Mouse (Mus musculus): ENCODE results near the gene Pacrg.

Pacrg gene

DNA sequence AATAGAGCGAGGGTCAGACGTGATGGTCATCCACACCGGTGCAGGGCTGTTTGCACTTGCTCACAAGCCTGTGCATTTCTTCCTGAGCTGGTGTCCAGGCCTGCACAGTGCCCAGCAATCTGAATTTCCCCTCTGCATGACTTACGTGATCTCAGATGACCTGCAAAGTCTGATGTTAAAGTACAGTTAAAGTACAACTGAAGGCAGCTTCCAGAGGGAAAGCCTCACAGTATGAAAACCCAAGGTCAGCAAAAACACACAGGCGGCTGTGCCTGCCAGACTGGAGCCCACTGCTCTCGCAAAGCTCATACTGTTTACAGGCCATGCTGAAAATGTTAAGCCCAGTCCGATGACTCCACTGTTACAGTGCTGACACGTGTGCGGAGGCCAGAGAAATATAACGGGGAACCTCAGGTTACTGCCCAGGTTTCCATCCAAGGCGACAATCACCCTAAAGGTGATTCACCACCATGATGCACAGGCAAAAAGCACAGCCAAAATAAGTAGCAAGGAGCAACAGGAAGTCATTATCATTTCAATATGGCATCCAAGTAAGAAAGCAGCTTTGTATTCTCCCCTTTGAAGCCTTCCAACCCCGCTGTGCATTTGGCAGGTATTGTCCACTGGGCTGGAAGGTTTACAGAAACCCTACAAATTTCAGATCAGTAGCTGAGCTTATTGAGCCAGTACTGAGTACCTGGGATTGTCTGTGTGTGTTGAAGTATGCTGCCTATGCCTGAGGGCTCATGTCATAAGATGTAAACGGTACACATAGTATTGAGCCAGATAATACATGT, 213.6 kb downstream of the Pacrg start:
- in situ Hi-C loops (cut with MboI, MseI) = loop anchor here (10.0 kb wide), 1 partner anchor 58 kb away; no protein-coding TSS in a partner anchor

DNA sequence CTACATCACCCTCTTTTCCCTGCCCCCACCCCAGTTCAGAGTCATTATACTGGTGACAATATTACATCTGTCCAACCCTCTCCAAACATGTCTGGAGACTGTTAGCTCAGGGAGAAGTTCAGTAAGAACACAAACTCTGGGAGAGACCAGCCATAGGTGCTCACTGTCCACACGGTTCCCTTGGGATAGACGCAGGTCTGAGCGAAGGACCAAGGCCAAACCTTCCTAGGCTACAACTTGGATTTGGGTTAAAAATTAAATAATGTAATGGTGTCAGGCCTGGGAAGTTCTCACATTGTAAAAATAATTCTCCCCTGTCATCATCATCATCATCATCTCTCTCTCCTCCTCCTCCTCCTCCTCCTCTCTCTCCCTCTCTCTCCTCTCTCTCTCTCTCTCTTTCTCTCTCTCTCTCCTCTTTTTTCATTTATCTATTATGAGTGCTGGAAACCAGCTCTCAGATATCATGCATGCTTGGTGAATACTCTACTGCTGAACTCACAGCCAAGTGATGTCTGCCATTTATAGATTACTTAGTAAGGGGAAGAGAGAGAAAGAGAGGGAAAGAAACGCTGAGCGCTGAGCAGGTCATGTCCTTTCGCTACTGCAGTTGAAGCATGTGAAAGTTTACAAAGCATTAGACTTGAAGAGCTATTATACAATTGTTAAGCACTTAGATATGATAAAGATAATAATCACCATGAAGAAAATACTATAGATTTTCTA, 215.2 kb downstream of the Pacrg start:
- in situ Hi-C loops (cut with MboI, MseI) = loop anchor here (10.0 kb wide), 1 partner anchor 60 kb away; no protein-coding TSS in a partner anchor

DNA sequence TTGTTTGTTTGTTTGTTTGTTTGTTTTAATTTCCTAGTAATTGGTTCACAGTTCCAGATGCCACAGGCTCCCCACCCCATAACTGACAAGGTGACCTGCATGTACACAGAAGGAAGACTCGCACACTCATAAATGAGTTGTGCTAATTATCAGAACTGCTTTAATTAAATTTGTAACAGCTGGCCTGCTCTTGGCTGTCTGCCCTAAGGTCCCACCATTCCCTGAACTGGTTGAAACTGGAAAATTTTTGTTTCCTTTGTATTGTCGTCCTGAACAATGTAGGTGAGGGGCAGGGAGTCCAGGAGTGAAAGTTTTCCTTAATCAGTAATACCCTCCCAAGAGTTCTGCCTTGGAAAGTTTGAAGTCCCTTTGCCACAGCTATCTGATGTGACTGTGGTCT, 219.5 kb downstream of the Pacrg start:
- in situ Hi-C loops (cut with MboI, MseI) = loop anchor here (10.0 kb wide), 1 partner anchor 64 kb away; no protein-coding TSS in a partner anchor

GRCm38 (mm10) chr17:10619881-10620280, 220.2 kb downstream of the Pacrg start:
- in situ Hi-C loops (cut with MboI, MseI) = loop anchor here (10.0 kb wide), 1 partner anchor 65 kb away; no protein-coding TSS in a partner anchor

- in situ Hi-C loops (cut with MboI, MseI) = no loop called here
Measured at GRCm38 (mm10) chr17:10617656-10618055, 222.5 kb downstream of the Pacrg start.

GRCm38 (mm10) chr17:10615611-10616010, 224.5 kb downstream of the Pacrg start:
- in situ Hi-C loops (cut with MboI, MseI) = no loop called here

DNA sequence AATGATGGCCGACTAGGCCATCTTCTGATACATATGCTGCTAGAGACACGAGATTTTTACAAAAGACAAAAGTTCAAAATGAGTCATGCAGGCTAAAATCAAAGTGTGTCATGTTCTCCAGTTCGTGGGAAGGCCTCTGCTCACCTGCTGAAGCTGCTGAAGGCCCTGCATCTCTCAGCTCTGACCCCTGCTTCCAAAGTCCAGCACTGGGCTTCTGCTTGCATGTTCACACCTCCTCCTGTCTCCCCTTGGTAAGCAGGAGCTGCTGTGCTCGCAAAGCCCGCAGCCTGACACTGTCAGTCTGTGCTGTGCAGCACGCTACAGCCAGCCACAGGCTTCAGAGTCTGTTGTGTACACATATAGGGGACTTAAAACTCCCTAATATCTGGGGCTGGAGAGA, 225.4 kb downstream of the Pacrg start:
- in situ Hi-C loops (cut with MboI, MseI) = no loop called here

- in situ Hi-C loops (cut with MboI, MseI) = no loop called here
Measured at GRCm38 (mm10) chr17:10611626-10612025, 228.5 kb downstream of the Pacrg start.

DNA sequence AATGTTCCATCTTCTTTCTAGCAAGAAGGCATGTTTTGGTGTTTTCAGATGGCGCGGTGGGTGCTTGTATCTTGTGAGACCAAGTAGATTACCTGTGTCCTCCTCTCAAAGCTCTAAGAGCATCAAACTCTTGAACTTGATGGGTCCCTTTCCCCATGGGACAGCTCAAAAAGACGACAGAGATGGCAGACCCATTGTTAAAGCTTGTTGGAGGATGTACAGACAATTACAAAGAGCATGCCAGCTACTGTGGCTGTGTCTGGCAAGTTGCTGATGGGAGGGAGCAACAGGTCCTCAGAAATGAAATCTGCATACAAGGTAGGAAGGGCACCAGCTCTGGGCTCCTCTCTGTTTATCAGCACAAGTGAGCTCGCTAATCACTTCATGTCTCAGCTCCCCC, 232.0 kb downstream of the Pacrg start:
- in situ Hi-C loops (cut with MboI, MseI) = no loop called here

DNA sequence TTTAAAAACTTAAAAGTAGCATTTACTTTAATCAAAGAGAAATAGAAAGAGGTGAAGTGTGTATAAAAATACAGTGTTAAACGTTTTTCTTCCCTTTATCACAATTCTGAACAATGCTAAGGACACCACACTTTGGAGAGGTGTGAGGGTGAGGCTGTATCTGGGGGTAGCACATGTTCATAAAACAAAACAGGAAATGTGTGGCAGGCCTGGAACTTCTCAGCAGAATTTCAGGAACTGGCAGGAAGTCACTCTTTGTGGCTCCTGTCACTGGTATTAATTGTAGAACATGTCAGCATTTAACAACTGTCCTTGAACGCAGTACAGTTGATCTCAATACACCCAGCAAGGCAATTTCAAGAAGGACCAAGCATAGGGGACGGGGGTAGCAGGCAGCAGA, 234.0 kb downstream of the Pacrg start:
- in situ Hi-C loops (cut with MboI, MseI) = no loop called here

GRCm38 (mm10) chr17:10597741-10598140, 242.4 kb downstream of the Pacrg start:
- in situ Hi-C loops (cut with MboI, MseI) = no loop called here

GRCm38 (mm10) chr17:10589604-10590003, 250.5 kb downstream of the Pacrg start:
- in situ Hi-C loops (cut with MboI, MseI) = no loop called here

DNA sequence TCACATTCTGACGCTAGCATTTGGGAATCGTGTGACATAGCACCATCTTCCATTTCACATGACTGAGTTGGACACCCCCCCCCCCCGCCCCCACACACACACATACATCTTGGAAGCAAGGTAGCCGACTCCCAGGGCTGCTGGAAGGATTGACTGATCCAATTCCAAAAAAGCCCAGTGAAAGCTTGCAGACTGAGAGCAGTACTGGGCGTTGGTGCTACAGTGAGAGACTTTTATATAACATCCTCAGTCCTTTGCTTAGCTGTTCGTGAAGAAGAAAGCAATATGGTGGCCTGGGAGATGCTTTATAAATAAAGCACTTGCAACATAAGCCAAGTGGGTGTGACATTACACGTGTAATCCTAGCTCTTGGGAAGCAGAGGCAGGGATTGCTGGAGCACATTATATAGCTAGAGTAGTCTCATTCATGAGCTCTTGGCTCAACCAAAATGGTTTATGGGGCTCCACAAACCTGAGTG, 251.2 kb downstream of the Pacrg start:
- in situ Hi-C loops (cut with MboI, MseI) = no loop called here

DNA sequence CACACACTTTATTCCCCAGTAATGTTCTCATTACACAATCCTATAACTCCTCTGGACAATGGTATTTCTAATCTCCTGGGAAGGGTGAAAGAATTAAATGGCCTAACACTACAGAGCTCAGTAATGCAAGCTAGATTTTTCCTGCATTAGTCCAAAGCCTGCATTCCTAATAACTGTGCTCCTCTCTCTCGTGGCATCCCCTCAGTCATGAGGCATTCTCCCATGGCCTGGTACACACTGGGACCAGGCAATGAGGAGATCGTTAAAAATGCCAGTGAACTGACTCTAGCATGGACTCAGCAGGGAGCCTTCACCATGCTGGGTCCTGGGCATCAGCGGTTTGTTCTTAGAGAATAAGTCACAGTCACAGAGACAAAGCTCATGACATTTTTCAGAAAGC, 256.8 kb downstream of the Pacrg start:
- in situ Hi-C loops (cut with MboI, MseI) = no loop called here

DNA sequence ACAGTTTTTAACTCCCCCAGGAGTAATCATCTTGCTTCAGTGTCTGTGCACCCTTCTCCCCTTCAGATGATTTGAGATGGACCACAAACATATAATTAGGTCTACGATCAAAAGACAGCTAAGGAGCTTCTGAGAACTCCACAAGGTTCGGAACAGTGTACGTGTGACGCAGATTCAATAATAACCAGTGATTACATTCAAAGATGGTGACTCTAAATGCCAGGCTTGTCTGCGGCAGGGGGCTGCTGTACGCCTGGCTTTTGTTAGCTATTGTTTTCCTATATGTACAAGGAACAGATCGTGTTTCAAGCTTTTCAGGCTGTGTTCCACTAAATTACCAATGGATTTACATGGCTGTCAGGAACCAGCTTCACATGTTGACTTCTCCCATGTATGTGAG, 264.8 kb downstream of the Pacrg start:
- in situ Hi-C loops (cut with MboI, MseI) = no loop called here

- in situ Hi-C loops (cut with MboI, MseI) = no loop called here
Measured at GRCm38 (mm10) chr17:10572436-10572835, 267.7 kb downstream of the Pacrg start.

DNA sequence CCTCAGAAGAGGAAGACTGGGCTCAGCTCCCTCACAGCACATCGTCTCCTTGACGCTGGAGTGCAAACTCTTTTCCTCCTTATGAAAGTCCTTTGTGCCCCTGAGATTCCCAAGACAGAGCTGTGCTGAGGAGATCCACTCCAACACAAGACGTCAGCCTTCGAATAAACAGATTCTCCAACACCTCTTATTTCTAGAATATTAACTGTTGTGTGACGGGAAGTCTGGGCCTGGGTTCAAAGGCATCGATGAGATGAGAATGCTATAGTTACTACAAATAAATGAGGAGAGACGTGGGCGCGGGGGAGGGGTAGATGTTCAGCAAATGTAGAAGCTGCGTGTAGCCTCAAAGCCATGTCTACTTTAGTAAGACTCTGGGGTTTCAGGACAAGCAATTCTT, 270.8 kb downstream of the Pacrg start:
- in situ Hi-C loops (cut with MboI, MseI) = no loop called here

DNA sequence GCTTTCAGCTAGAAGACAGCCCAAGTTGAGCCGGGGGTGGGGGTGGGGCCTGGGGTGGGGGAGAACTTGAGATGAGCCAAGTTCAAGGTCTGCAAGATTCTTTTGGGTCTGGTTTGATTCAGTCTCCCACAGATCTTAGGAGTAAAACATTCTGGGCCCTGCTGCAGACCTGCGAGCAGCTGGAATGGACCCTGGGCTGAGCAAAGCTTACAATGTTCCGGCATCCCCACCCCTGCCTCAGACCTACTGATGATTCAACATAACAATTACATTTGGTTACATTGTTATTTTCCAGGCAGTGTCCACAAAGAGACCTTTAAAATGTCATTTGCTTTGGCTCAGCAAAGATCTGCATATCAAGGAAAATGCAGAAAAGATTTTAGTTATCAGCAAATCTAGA, 272.7 kb downstream of the Pacrg start:
- in situ Hi-C loops (cut with MboI, MseI) = no loop called here

DNA sequence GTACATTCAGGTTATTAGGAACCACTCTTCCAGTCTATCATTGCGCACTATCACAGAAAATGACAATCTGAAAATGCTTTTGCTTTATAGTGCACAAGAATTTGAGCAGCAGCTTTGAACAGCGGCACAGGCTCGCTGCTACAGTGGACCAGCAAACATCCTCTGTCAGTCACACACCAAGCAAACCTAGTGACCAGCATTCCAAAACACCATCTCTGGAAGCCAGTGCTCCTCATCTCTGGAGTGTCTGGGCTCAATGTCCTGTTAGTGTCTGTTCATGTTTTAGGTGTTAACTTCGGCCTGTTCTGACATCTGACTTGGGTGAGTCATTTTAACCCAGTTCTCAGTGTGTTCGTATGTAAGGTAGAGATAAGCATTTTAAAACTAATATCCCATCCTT, 275.9 kb downstream of the Pacrg start:
- in situ Hi-C loops (cut with MboI, MseI) = no loop called here

DNA sequence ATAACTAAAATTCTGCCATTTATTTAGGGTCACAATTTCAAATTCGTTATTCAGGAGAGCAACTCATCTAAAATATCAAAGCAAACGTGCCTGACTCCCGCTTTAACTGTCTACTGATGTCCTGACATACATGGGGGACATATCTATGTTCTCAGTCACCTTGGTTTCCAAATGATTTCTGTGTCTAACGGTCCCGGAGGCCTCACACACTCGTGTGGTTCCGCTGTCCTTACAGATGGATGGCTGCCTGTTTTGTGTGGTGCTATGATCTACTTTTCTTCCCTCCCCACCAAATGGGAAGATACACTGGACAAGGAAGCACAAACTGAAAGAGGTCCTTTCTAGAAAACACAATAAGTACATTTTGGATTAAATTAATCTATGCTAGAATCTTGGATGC, 277.2 kb downstream of the Pacrg start:
- in situ Hi-C loops (cut with MboI, MseI) = no loop called here

DNA sequence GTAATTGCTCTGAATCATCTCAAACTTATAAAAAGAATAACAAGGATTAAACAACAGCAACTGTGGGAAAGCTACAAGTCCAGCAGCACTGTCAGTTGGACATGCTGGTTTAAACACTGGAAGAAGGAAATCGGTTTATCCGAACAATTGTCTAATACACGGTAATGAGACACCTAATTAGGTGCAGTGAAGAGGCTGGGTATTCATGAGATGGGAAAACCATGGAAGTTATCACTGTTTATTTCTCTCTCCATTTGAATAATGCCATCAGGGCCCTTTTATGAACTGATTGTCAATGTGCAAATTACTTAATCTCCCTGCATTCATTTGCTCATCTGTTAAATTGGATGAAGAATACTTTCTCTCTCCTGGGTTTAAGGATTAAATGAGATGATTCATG, 280.1 kb downstream of the Pacrg start:
- in situ Hi-C loops (cut with MboI, MseI) = no loop called here

- in situ Hi-C loops (cut with MboI, MseI) = no loop called here
Measured at GRCm38 (mm10) chr17:10558671-10559070, 281.4 kb downstream of the Pacrg start.
